Mouse (Mus musculus) MEL-GATA-1-ER (cell line): ENCODE results near the gene Bphl.

Experiments
- DNase-seq: peaks from one replicate; pipeline ENCODE4 v3.0.0-alpha.2; 2012; ENCODE audit warnings: low read depth; ENCODE audit errors: extremely low read depth

Gene Bphl

GRCm38 (mm10) chr13:34118816-34119215 is 81.4 kb downstream of the Bphl start:
- DNase-seq: peak; percentile 58

GRCm38 (mm10) chr13:34119406-34119805 is 82.0 kb downstream of the Bphl start:
- DNase-seq: no peak

- DNase-seq: no peak
Observed at GRCm38 (mm10) chr13:34120536-34120935, 83.1 kb downstream of the Bphl start.
